Mouse (Mus musculus) midbrain, embryonic 12.5 days (tissue): Measurements from ENCODE around the gene Ccl1. TPM values are rescaled to one million over a fixed set of nuclear protein-coding genes. Genes with fewer than 3 reads are reported as not detected.

ENCODE experiments used
- ATAC-seq: fragments of 200-750 bp; cut with Nextera tagmentation; 2 replicates; pipeline ENCODE4 v1.8.0; 2017; ENCODE audit warnings: low read depth, moderate TSS enrichment, moderate library complexity; ENCODE audit not compliant: low FRiP score
- H3K27ac ChIP-seq: fragments of 300-500 bp; sonication (generic); replicated peaks from 2 replicates; pipeline ENCODE4 v1.5.1; 2016; ENCODE audit warnings: mild to moderate bottlenecking
- H3K27me3 ChIP-seq: fragments of 300-500 bp; sonication (generic); 2 replicates; pipeline ENCODE4 v1.6.1; 2016; ENCODE audit warnings: mild to moderate bottlenecking
- H3K36me3 ChIP-seq: fragments of 300-500 bp; sonication (generic); 2 replicates; pipeline ENCODE4 v1.6.1; 2016
- H3K4me1 ChIP-seq: fragments of 300-500 bp; sonication (generic); 2 replicates; pipeline ENCODE4 v1.6.1; 2016
- H3K4me2 ChIP-seq: fragments of 300-500 bp; sonication (generic); replicated peaks from 2 replicates; pipeline ENCODE4 v1.6.1; 2016; ENCODE audit warnings: mild to moderate bottlenecking, moderate library complexity
- H3K4me3 ChIP-seq: fragments of 300-500 bp; sonication (generic); 2 replicates; pipeline ENCODE4 v1.5.1; 2016; ENCODE audit warnings: mild to moderate bottlenecking
- H3K9ac ChIP-seq: fragments of 300-500 bp; sonication (generic); replicated peaks from 2 replicates; pipeline ENCODE4 v1.6.1; 2016; ENCODE audit warnings: mild to moderate bottlenecking, moderate library complexity
- H3K9me3 ChIP-seq: fragments of 300-500 bp; sonication (generic); 2 replicates; pipeline ENCODE4 v1.6.1; 2016; ENCODE audit warnings: mild to moderate bottlenecking
- WGBS: fragments of 180-500 bp; shearing (Covaris S2); methylation state at CpG from one replicate; pipeline ENCODE4 v1.1.7; 2016; 5-methylcytosine and 5-hydroxymethylcytosine counted together
- polyA plus RNA-seq: library from polyadenylated mRNA; unstranded; fragments of >200 nt; fragmentation: Nextera tagmentation; extraction: Ambion mirVana; gene quantifications from 2 replicates; pipeline ENCODE4 v1.2.1, GENCODE M21; 2016

Ccl1 gene
- polyA plus RNA-seq, 1 experiment from 2014 or later, result not detected

DNA sequence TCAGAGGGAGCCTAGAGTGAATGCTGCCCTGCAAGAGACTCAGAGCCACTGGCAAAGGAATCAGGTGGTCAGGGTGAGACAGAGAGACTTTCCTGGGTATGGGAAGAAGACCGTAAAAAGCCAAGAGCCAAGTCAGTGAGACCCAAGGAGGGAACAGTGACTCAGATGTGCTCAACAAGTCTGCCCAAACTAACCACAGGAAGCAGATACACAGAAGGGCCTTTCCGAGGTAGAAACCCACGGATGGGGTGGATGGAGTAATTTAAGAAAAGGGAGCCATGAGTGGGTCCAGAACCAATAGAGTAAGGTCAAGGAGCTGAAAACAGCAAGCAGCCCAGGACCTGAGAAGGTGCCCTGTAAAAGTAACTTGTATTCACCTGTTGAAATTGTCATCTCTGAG is 101.8 kb downstream of the Ccl1 start:
- H3K36me3 ChIP-seq, result no peaks in the 10 kb centered on the region
- 86% methylated on average over 3 of the region's 3 CpGs for WGBS
- no peak for ATAC-seq

DNA sequence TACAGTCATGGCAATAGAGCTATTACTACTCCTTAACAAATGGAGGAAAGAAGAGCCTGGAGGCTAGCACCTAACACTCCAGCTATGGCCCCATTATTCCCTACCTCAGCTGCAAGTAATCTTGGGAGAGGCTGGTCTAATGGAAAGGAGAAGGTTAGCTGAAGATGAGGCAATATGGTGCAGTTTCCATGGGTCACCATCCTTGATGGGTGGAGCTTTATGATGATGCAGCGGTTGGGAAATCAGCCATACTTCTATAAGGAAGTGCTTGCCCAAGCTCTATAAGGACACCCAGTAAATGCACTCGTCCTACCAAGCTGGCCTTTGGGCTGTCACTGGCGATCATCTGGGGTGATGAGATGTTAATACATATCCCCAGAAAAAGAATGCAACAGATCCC is 107.7 kb downstream of the Ccl1 start:
- H3K9ac ChIP-seq, result no peak overlapping the region
- no peaks in the 10 kb centered on the region for H3K4me1 ChIP-seq
- ATAC-seq, result no peak
- H3K27ac ChIP-seq, result no peak overlapping the region
- no peaks in the 10 kb centered on the region for H3K9me3 ChIP-seq
- no peak overlapping the region for H3K4me2 ChIP-seq
- H3K36me3 ChIP-seq, result no peaks in the 10 kb centered on the region
- peaks cover 6% of the 10 kb centered on the region; the same call in 1 of the 2 replicates for H3K27me3 ChIP-seq
- H3K4me3 ChIP-seq, result no peak overlapping the region
- 81% methylated on average over 3 of the region's 3 CpGs for WGBS

More for the DNA sequence above, 101.8 kb downstream of the Ccl1 start:
- Histone ChIP-seq H3K27ac (no peak overlapping the region), H3K4me3 (no peak overlapping the region), H3K4me2 (no peak overlapping the region), H3K27me3 (peaks cover 5% of the 10 kb centered on the region; the same call in 1 of the 2 replicates), H3K4me1 (no peaks in the 10 kb centered on the region), H3K9ac (no peak overlapping the region), H3K9me3 (no peaks in the 10 kb centered on the region)

DNA sequence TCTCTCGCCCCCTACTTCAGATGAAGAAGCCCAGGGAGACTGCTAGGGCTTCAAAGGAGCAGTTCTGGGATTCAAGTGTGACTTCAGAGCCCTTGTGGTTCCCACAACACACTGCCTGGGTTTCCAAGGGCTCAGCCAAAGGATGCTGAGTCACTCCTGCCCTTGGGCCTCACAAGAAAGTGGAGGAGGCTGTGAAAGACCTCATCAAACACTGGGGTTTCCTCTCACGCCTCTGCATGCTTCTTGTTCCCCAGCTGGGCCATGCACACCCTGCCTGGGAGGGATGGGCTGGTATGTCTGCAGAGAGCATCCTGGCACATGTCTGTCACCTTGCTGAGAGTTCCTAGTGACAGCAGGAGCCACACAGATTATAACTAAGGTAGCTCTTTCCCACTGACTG is 110.5 kb downstream of the Ccl1 start:
- no peaks in the 10 kb centered on the region for H3K4me1 ChIP-seq
- no peak overlapping the region for H3K9ac ChIP-seq
- H3K27me3 ChIP-seq, result 0 out of 2 replicates have a peak, but pooled peaks cover 3% of the 10 kb centered on the region
- H3K9me3 ChIP-seq, result no peaks in the 10 kb centered on the region
- no peak overlapping the region for H3K27ac ChIP-seq
- no peaks in the 10 kb centered on the region for H3K36me3 ChIP-seq
- H3K4me2 ChIP-seq, result no peak overlapping the region
- no peak for ATAC-seq
- WGBS, result 75% methylated on average over 2 of the region's 2 CpGs
- no peak overlapping the region for H3K4me3 ChIP-seq

DNA sequence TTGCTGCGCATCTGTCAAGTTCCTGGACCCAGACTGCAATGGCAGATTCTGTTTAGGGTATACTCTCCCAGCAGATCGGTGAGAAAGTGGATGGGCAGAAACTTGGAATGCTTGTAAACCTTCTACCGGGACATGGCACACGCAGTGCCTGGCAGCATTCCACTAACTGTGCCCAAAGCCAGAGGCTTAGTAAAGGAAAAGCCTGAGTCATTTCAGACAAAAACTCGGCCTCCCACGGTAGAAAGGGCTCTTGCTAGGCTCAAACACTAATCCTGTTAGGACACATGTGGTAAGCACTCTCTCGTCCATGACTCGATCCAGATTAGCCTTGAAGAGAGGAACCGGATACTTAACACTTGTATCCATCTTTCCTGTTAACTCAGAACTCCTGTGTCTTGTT is 111.7 kb downstream of the Ccl1 start:
- Histone ChIP-seq H3K9me3 (no peaks in the 10 kb centered on the region), H3K36me3 (no peaks in the 10 kb centered on the region), H3K4me1 (no peaks in the 10 kb centered on the region), H3K9ac (no peak overlapping the region), H3K4me2 (no peak overlapping the region), H3K27ac (no peak overlapping the region), H3K4me3 (no peak overlapping the region), H3K27me3 (0 out of 2 replicates have a peak, but pooled peaks cover 3% of the 10 kb centered on the region)
- WGBS, result 60% methylated on average over 9 of the region's 9 CpGs
- ATAC-seq, result no peak

DNA sequence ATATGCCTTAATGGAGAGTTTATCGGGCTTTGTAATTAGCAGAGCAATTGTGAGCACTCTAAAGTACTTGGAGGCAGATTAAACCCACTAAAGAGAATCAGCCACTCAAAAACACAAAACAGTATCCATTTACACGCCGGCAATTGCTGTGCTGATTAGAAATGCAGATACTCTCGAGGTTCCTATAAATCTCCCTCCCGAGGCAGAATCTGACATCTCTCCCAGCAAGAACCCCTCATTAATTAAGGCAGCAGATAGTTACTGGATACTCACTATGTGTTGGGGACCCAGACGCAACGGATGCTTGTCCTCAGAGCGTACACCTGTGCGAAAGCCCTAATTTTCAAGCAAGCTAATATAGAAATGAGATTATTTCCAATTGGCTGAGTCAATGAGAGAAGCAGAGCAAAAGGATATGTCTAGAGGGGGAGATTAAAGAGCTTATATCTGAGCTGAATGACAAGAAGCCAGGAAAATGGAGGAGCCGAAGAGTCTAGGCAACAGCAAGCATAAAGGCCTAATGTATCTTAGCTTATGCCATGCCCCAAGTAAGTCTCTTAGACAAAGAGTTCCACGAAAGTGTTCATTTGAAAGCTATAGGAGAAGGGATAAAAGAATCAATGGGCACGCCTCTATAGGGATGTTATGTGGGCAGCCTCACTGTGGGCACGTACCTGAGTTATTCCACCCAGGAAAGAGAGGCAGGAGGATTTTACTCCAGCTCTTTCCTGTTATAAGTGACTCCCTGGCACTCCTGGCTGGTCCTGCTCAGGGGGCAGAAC is 115.5 kb downstream of the Ccl1 start:
- no peaks in the 10 kb centered on the region for H3K9me3 ChIP-seq
- H3K9ac ChIP-seq, result no peak overlapping the region
- no peaks in the 10 kb centered on the region for H3K36me3 ChIP-seq
- no peaks in the 10 kb centered on the region for H3K4me1 ChIP-seq
- no peak for ATAC-seq
- peaks cover 8% of the 10 kb centered on the region; the same call in 1 of the 2 replicates for H3K27me3 ChIP-seq
- no peak overlapping the region for H3K4me3 ChIP-seq
- no peak overlapping the region for H3K27ac ChIP-seq
- WGBS, result 60% methylated on average over 13 of the region's 13 CpGs
- no peak overlapping the region for H3K4me2 ChIP-seq

DNA sequence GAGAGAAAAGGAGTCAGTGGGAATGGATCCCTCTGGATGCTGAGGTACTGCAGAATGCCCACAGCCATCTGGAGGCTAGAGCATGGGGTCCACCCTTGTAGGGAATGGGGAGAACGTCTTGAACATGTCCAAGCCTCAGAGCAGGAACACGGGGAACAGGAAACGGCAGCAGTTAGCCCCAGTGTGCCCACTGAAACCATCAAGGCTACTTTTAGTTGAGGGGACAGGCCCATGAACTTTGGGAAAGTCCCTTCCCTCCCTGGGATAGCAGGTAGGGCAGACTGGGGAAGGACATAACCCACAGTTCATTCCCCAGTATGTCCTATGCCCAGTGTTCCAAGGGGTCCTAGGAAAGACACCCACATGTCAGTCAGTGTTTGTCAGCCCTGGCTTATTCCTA is 119.8 kb downstream of the Ccl1 start:
- Histone ChIP-seq H3K27ac (no peak overlapping the region), H3K9me3 (no peaks in the 10 kb centered on the region), H3K4me2 (no peak overlapping the region), H3K36me3 (no peaks in the 10 kb centered on the region), H3K9ac (no peak overlapping the region), H3K4me3 (no peak overlapping the region), H3K27me3 (peaks cover 6% of the 10 kb centered on the region), H3K4me1 (no peaks in the 10 kb centered on the region)
- WGBS, result 92% methylated on average over 3 of the region's 3 CpGs
- no peak for ATAC-seq

DNA sequence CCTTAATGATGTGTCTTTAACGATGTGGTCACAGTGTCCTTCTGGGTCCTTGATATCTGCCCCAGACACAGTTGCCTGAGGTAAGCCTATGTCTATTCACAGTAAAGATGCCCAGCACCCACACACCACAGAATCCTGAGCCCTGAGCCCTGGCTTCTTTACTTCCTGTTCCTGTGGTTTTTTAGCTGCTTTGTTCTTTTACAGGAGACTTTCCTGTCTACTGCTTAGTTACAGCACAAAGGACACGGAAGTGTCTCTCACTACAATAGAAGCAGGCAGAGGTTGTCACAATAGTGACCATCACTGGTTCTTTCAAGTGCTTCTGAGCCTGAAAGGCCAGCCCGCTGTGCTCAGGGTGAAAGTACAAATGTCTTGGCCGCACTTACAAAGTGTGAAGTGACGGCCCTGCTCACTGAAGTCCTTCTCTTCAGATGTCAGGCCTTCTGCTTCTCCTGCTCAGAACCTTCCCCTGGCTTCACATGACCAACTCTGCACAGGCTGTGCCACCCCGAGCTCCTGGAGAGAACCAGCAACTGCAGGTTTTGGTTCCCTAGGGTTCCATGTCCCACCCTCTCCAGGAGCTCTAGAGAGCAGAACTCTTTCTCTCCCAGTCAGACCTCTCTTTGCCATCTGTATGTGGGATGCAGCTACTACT is 122.1 kb downstream of the Ccl1 start:
- no peak overlapping the region for H3K4me2 ChIP-seq

DNA sequence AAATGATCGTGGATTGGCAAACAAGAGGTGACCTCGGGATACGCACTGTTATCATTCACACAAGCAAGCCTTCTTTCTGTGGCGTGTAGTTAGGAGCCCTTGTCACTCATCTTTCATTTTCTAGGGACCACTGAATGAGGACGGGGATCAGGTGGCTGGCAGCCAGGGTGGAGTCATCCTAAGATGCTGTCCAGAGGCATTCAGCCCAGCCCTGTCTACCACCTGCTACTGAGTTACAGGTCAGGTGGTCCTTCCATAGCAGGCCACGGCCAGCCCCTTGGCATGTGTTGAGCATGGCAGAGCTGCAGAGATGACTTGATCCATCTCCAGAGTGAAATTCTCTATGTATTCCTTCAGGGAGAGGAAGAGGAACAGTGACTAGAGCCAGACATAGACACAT is 123.1 kb downstream of the Ccl1 start:
- WGBS, result 86% methylated on average over 6 of the region's 6 CpGs
- Histone ChIP-seq H3K4me2 (no peak overlapping the region), H3K9ac (no peak overlapping the region), H3K4me3 (no peak overlapping the region), H3K9me3 (no peaks in the 10 kb centered on the region), H3K27ac (no peak overlapping the region), H3K27me3 (peaks cover 6% of the 10 kb centered on the region), H3K4me1 (no peaks in the 10 kb centered on the region), H3K36me3 (no peaks in the 10 kb centered on the region)
- ATAC-seq, result no peak

More for the DNA sequence above, 122.1 kb downstream of the Ccl1 start:
- no peaks in the 10 kb centered on the region for H3K4me1 ChIP-seq
- no peak overlapping the region for H3K4me3 ChIP-seq
- H3K27ac ChIP-seq, result no peak overlapping the region
- ATAC-seq, result no peak
- 64% methylated on average over 6 of the region's 6 CpGs for WGBS
- H3K9me3 ChIP-seq, result no peaks in the 10 kb centered on the region
- no peaks in the 10 kb centered on the region for H3K36me3 ChIP-seq
- H3K27me3 ChIP-seq, result peaks cover 6% of the 10 kb centered on the region
- no peak overlapping the region for H3K9ac ChIP-seq

DNA sequence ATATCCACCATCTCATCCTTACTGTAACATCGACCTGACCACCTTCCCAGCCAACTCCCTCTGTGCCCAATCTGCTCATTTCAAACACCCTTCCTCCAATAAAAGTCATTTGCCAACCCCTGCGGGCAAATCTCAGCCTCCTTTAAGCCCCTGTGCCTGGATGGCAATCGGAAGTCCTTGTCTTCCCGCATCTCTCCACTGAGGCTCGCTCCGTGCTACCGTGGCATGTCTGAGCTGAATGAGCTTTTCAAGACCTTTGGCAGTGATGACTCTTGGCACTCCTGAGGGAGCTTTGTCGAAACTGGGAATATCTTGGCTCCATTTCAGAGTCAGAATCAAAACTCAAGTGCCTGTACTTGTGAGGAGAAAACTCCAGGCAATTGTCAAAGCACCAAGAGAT is 124.2 kb downstream of the Ccl1 start:
- no peak overlapping the region for H3K27ac ChIP-seq
- no peaks in the 10 kb centered on the region for H3K4me1 ChIP-seq
- no peak overlapping the region for H3K4me2 ChIP-seq
- no peaks in the 10 kb centered on the region for H3K9me3 ChIP-seq
- H3K4me3 ChIP-seq, result no peak overlapping the region
- no peaks in the 10 kb centered on the region for H3K36me3 ChIP-seq
- no peak overlapping the region for H3K9ac ChIP-seq
- no peak for ATAC-seq
- WGBS, result 89% methylated on average over 8 of the region's 8 CpGs
- peaks cover 3% of the 10 kb centered on the region for H3K27me3 ChIP-seq

DNA sequence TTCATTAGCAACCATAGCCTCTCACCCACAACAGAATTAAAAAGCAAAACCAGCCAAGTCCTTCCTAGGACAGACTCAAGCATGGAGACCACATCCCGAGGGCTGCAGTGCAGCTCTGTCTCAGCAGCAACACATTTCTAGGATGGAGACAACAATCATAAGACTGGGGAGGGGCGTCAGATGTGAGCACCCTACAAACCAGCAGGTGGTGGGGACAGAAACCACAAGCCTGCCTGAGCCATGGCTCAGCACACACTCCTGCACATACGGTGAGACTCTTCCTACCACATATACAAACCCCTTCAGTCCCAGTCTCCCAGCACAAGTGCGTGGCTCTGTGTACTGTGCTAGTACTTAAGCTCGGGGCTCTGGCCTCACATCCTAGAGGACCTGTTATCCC is 127.3 kb downstream of the Ccl1 start:
- Histone ChIP-seq H3K36me3 (no peaks in the 10 kb centered on the region), H3K27me3 (no peaks in the 10 kb centered on the region; the same call in 1 of the 2 replicates), H3K27ac (no peak overlapping the region), H3K4me3 (no peak overlapping the region), H3K4me1 (no peaks in the 10 kb centered on the region), H3K4me2 (no peak overlapping the region), H3K9me3 (no peaks in the 10 kb centered on the region), H3K9ac (no peak overlapping the region)
- ATAC-seq, result no peak
- WGBS, result 75% methylated on average over 5 of the region's 5 CpGs

DNA sequence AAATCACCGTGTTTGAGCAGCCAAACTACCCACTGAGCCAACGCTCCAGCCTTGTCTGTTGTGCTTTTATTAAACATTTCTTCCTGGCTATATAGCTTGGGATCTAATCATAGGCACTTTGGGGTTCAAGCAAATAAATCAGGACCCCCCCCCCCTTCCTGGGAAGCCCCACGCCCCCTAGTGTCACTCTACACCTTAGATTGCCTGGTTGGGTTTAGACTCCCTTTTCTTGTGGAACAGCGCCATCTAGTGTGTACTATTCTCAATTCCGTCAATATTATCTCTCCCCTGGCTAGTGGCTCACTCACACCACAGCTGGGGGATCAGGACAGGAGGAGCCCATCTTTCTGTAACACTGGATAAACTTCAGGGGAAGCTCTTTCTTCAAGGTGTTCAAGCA is 127.8 kb downstream of the Ccl1 start:
- 33% methylated on average over 5 of the region's 5 CpGs for WGBS

DNA sequence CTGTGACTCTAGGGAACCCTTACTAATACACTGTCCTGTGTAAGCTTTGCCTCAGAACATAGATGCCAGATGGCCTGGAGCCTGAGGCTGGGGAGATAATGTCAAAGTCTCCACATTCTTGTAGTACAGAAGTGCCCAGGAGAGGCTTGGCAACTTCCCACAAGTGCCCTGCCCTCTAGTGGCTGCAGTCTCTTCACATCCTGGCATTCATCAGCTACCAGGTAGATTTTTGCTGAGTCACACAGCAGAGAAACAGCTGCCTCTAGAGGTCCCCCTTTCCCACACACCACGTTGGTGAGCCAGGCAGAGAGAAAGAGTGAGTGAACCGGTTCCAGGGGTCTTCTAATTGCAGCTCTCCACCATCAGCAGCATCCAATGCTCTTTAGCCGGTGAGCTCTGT is 130.7 kb downstream of the Ccl1 start:
- Histone ChIP-seq H3K4me2 (no peak overlapping the region), H3K9me3 (no peaks in the 10 kb centered on the region), H3K4me3 (no peak overlapping the region), H3K36me3 (no peaks in the 10 kb centered on the region), H3K4me1 (no peaks in the 10 kb centered on the region), H3K27me3 (no peaks in the 10 kb centered on the region), H3K27ac (no peak overlapping the region), H3K9ac (no peak overlapping the region)
- WGBS, result 15% methylated on average over 3 of the region's 3 CpGs
- no peak for ATAC-seq

More for the DNA sequence above, 127.8 kb downstream of the Ccl1 start:
- no peak for ATAC-seq
- Histone ChIP-seq H3K9ac (no peak overlapping the region), H3K36me3 (no peaks in the 10 kb centered on the region), H3K4me1 (no peaks in the 10 kb centered on the region), H3K9me3 (no peaks in the 10 kb centered on the region), H3K4me3 (no peak overlapping the region), H3K4me2 (no peak overlapping the region), H3K27ac (no peak overlapping the region), H3K27me3 (no peaks in the 10 kb centered on the region; the same call in 1 of the 2 replicates)
